Mouse (Mus musculus) MEL (cell line): ENCODE data around the gene Rora. TPM values are rescaled to one million over a fixed set of nuclear protein-coding genes. Genes with fewer than 3 reads are reported as not detected.

Source experiments
- DNase-seq: peaks from one replicate; pipeline ENCODE4 v3.0.0; 2011; ENCODE audit warnings: low read depth, low spot score
- H3K27ac ChIP-seq: 2 replicates; pipeline ENCODE4 v1.5.1; 2012; ENCODE audit warnings: low read depth, mild to moderate bottlenecking, control low read depth, low read length, moderate library complexity; ENCODE audit not compliant: control insufficient read depth
- H3K27me3 ChIP-seq, 2 experiments: fragments of 150-350 bp in 1 of 2; sonication (generic) in 1 of 2; 2 replicates each; pipeline ENCODE4 v1.6.1; 2012; ENCODE audit warnings: low read length in 2 of 2, mild to moderate bottlenecking in 2 of 2, improper control_type of control experiment in 1 of 2, moderate library complexity in 1 of 2; ENCODE audit not compliant: insufficient read depth in 2 of 2, control insufficient read depth in 1 of 2
- H3K36me3 ChIP-seq, 2 experiments: 2 replicates each; pipeline ENCODE4 v1.6.1; 2012 to 2014; ENCODE audit warnings: low read length in 2 of 2, improper control_type of control experiment in 1 of 2, inconsistent platforms in 1 of 2, mild to moderate bottlenecking in 1 of 2; ENCODE audit not compliant: insufficient read depth in 2 of 2, control insufficient read depth in 1 of 2
- H3K4me1 ChIP-seq, 2 experiments: fragments of 150-350 bp in 1 of 2; sonication (generic) in 1 of 2; 2 replicates each; pipeline ENCODE4 v1.6.1; 2012; ENCODE audit warnings: low read length in 2 of 2, improper control_type of control experiment in 1 of 2, mild to moderate bottlenecking in 1 of 2; ENCODE audit not compliant: insufficient read depth in 2 of 2, control insufficient read depth in 1 of 2
- H3K4me3 ChIP-seq, 2 experiments: fragments of 150-350 bp in 1 of 2; sonication (generic) in 1 of 2; 2 replicates each; pipeline ENCODE4 v1.5.1; 2012; ENCODE audit warnings: low read depth in 2 of 2, low read length in 2 of 2, mild to moderate bottlenecking in 2 of 2, moderate library complexity in 2 of 2, control low read depth in 1 of 2, improper control_type of control experiment in 1 of 2; ENCODE audit not compliant: control insufficient read depth in 1 of 2, insufficient read depth in 1 of 2
- H3K79me2 ChIP-seq: 2 replicates; pipeline ENCODE4 v1.6.1; 2012; ENCODE audit warnings: mild to moderate bottlenecking, low read length, moderate library complexity; ENCODE audit not compliant: control insufficient read depth, poor library complexity, insufficient read depth
- H3K9ac ChIP-seq: 2 replicates; pipeline ENCODE4 v1.6.1; 2012; ENCODE audit warnings: low read depth, mild to moderate bottlenecking, control low read depth, low read length, moderate library complexity; ENCODE audit not compliant: control insufficient read depth, poor library complexity, severe bottlenecking
- H3K9me3 ChIP-seq: fragments of 150-350 bp; sonication (generic); replicated peaks from 2 replicates; pipeline ENCODE4 v1.6.1; 2012; ENCODE audit warnings: mild to moderate bottlenecking, low read length, improper control_type of control experiment, moderate library complexity; ENCODE audit not compliant: insufficient read depth
- CHD1 ChIP-seq: IDR thresholded peaks from 2 replicates; pipeline ENCODE4 v1.6.1; 2012; ENCODE audit warnings: low read depth, mild to moderate bottlenecking, inconsistent platforms, low read length, improper control_type of control experiment
- CTCF ChIP-seq, 3 experiments: IDR thresholded peaks in 2 of 3; conservative IDR thresholded peaks in 1 of 3; 2 replicates each; pipeline ENCODE4 v1.5.1; 2011 to 2012; ENCODE audit warnings: low read length in 3 of 3, low read depth in 2 of 3, mild to moderate bottlenecking in 2 of 3, improper control_type of control experiment in 1 of 3, inconsistent platforms in 1 of 3, mixed read lengths in 1 of 3, moderate library complexity in 1 of 3; ENCODE audit not compliant: control insufficient read depth in 1 of 3, insufficient read depth in 1 of 3, poor library complexity in 1 of 3, severe bottlenecking in 1 of 3
- EP300 ChIP-seq, 2 experiments: IDR thresholded peaks; 2 replicates each; pipeline ENCODE4 v1.6.1; 2011; ENCODE audit warnings: improper control_type of control experiment in 2 of 2, low read length in 2 of 2, low read depth in 1 of 2, mild to moderate bottlenecking in 1 of 2
- ETS1 ChIP-seq: IDR thresholded peaks from 2 replicates; pipeline ENCODE4 v1.6.1; 2012; ENCODE audit warnings: low read depth, mild to moderate bottlenecking, inconsistent platforms, low read length, improper control_type of control experiment, moderate library complexity
- HCFC1 ChIP-seq: IDR thresholded peaks from 2 replicates; pipeline ENCODE4 v1.6.1; 2012; ENCODE audit warnings: low read depth, mild to moderate bottlenecking, inconsistent platforms, low read length, improper control_type of control experiment, moderate library complexity
- JUND ChIP-seq: IDR thresholded peaks from 2 replicates; pipeline ENCODE4 v1.6.1; 2011; ENCODE audit warnings: low read depth, mild to moderate bottlenecking, improper control_type of control experiment, low read length
- KAT2A ChIP-seq: conservative IDR thresholded peaks from 2 replicates; pipeline ENCODE4 v1.6.1; 2012; ENCODE audit warnings: low read depth, low read length, improper control_type of control experiment, inconsistent platforms
- MAZ ChIP-seq: IDR thresholded peaks from 2 replicates; pipeline ENCODE4 v1.6.1; 2012; ENCODE audit warnings: low read depth, mild to moderate bottlenecking, inconsistent platforms, low read length, improper control_type of control experiment
- MEF2A ChIP-seq: IDR thresholded peaks from 2 replicates; pipeline ENCODE4 v1.6.1; 2014; ENCODE audit warnings: low read depth, mild to moderate bottlenecking, inconsistent platforms, low read length, improper control_type of control experiment; ENCODE audit not compliant: poor library complexity, insufficient replicate concordance, severe bottlenecking; ENCODE audit errors: extremely low read depth
- MXI1 ChIP-seq: IDR thresholded peaks from 2 replicates; pipeline ENCODE4 v1.6.1; 2011; ENCODE audit warnings: mild to moderate bottlenecking, low read depth, low read length, improper control_type of control experiment
- NRF1 ChIP-seq: IDR thresholded peaks from 2 replicates; pipeline ENCODE4 v1.6.1; 2014; ENCODE audit warnings: low read depth, mild to moderate bottlenecking, inconsistent platforms, low read length, improper control_type of control experiment, moderate library complexity; ENCODE audit not compliant: poor library complexity, insufficient read depth, severe bottlenecking
- POLR2AphosphoS2 ChIP-seq: IDR thresholded peaks from 2 replicates; pipeline ENCODE4 v1.6.1; 2011; ENCODE audit warnings: low read length, improper control_type of control experiment
- RAD21 ChIP-seq: IDR thresholded peaks from 2 replicates; pipeline ENCODE4 v1.6.1; 2011; ENCODE audit warnings: mild to moderate bottlenecking, low read depth, low read length, improper control_type of control experiment
- TCF12 ChIP-seq: IDR thresholded peaks from 2 replicates; pipeline ENCODE4 v1.6.1; 2014; ENCODE audit warnings: low read depth, mild to moderate bottlenecking, inconsistent platforms, low read length, improper control_type of control experiment, moderate library complexity
- UBTF ChIP-seq: IDR thresholded peaks from 2 replicates; pipeline ENCODE4 v1.6.1; 2012; ENCODE audit warnings: low read depth, mild to moderate bottlenecking, inconsistent platforms, low read length, improper control_type of control experiment, moderate library complexity, borderline replicate concordance; ENCODE audit not compliant: insufficient read depth
- USF1 ChIP-seq: IDR thresholded peaks from 2 replicates; pipeline ENCODE4 v1.6.1; 2014; ENCODE audit warnings: low read depth, mild to moderate bottlenecking, inconsistent platforms, low read length, improper control_type of control experiment, moderate library complexity
- USF2 ChIP-seq, 2 experiments: IDR thresholded peaks; 2 replicates each; pipeline ENCODE4 v1.6.1; 2011 to 2012; ENCODE audit warnings: improper control_type of control experiment in 2 of 2, low read length in 2 of 2, borderline replicate concordance in 1 of 2, inconsistent platforms in 1 of 2, low read depth in 1 of 2, mild to moderate bottlenecking in 1 of 2; ENCODE audit not compliant: insufficient read depth in 1 of 2
- ZC3H11A ChIP-seq: IDR thresholded peaks from 2 replicates; pipeline ENCODE4 v1.6.1; 2012; ENCODE audit warnings: low read depth, mild to moderate bottlenecking, inconsistent platforms, low read length, improper control_type of control experiment
- ZMIZ1 ChIP-seq: IDR thresholded peaks from 2 replicates; pipeline ENCODE4 v1.6.1; 2012; ENCODE audit warnings: low read depth, mild to moderate bottlenecking, inconsistent platforms, low read length, improper control_type of control experiment, moderate library complexity
- ZNF384 ChIP-seq: IDR thresholded peaks from 2 replicates; pipeline ENCODE4 v1.6.1; 2012; ENCODE audit warnings: low read depth, mild to moderate bottlenecking, inconsistent platforms, low read length, improper control_type of control experiment
- polyA plus RNA-seq, 2 experiments: library from polyadenylated mRNA; stranded (reverse) in 1 of 2; unstranded in 1 of 2; fragments of >175 nt in 1 of 2; fragments of >200 nt in 1 of 2; gene quantifications; 2 replicates each; pipeline versions ENCODE4 v1.2.1 to v1.2.4; 2012; ENCODE audit warnings: low replicate concordance in 2 of 2, low read depth in 1 of 2; ENCODE audit not compliant: insufficient read length in 2 of 2, insufficient read depth in 1 of 2, missing spikeins in 1 of 2
- total RNA-seq: library from RNA; depleted of rRNA; stranded (reverse); fragments of 300-350 nt; gene quantifications from 2 replicates; pipeline ENCODE4 v1.2.3, GENCODE M21; 2012

Gene Rora
- total and polyA plus RNA-seq, 3 experiments, result not detected

DNA sequence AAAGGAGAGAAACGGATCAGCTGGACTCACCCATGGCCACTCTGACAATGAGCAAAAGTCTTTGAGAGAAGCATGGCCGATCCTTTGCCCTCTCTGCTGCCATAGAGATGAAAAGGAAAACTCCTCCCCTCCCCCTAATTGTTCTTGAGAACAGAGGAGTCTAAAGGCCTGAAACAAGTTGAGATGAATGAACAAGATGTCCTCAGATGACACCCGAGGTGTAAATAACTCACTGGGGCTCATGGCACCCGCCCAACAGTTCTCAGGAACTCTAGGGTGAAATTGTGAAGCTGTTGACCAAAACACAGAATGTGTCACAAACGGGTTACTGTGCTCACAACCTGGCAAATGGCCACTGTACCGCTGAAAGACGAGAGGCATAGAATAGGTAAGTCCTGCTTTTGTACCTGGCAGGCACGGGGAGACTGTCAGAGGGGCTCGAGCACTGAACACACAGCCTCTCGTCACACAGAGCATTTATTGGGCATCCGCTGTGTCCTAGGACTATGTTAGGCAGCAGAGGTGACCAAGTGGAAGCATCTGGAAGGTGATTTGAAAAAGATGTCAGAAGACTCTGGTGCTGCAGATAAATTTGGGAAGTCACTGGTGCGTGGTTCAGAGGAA is 467.6 kb downstream of the Rora start:
- no peak for DNase-seq
- Histone ChIP-seq H3K27me3 (no peaks in the 10 kb centered on the region), H3K27ac (no peak overlapping the region), H3K79me2 (no peaks in the 10 kb centered on the region), H3K4me1 (no peaks in the 10 kb centered on the region), H3K4me3 (no peak overlapping the region), H3K9me3 (no peaks in the 10 kb centered on the region), H3K9ac (no peak overlapping the region), H3K36me3 (no peaks in the 10 kb centered on the region)
- TF ChIP-seq RAD21 (no peak), UBTF (no peak), EP300 (IDR thresholded peaks at IDR 0.05; ENCODE audit: low read depth in 1 of 2, low read length in 2 of 2) (no peak), CHD1 (no peak), TCF12 (no peak), KAT2A (no peak), MXI1 (no peak), USF2 (IDR thresholded peaks at IDR 0.05; ENCODE audit: borderline replicate concordance in 1 of 2, insufficient read depth in 1 of 2, low read depth in 1 of 2, low read length in 2 of 2) (no peak), CTCF (IDR thresholded peaks at IDR 0.05 in 2 of 3, conservative IDR thresholded peaks at IDR 0.05 in 1 of 3; ENCODE audit: control insufficient read depth in 1 of 3, insufficient read depth in 1 of 3, low read depth in 2 of 3, low read length in 3 of 3, poor library complexity in 1 of 3, severe bottlenecking in 1 of 3) (no peak)

DNA sequence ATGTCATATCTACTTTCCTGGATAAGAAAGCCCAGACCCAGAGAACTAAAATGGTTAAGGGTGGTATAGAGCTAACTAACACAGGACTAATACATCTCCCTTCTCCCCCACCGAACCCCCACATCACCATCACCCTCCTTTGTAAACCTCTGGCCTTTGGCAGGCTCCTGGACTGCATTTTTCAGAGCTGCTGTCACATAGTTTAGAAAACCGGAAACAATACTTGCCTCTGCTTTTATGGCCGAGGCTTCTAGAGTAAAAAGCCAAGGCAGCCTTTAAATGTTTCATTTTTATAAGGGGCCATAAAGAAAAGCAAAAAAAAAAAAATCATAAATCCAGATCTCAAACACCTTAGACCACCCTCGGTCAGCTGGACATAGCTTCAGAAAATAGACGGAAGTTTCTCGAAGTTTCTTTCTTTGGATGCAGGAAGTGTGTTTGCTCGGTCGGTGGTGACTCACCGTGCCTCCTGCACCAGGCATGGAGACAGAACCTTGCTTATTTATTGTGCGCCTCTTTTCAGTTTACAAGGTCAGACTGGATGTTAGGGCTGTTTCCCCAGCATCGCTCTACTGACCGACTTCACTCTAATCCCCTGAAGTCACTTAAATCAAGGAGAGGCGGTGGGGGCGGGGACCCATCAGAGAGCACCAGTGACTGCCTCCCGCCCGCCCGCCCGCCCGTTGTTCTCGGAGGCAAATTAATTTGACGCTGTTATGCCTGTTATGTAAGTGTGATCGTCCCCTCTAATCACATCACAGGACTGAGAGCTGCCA is 471.6 kb downstream of the Rora start:
- Histone ChIP-seq H3K27ac (no peak overlapping the region), H3K4me1 (no peaks in the 10 kb centered on the region), H3K4me3 (no peak overlapping the region), H3K36me3 (no peaks in the 10 kb centered on the region), H3K9me3 (no peaks in the 10 kb centered on the region), H3K79me2 (no peaks in the 10 kb centered on the region), H3K27me3 (no peaks in the 10 kb centered on the region), H3K9ac (no peak overlapping the region)
- no peak for DNase-seq
- TF ChIP-seq MEF2A (no peak), POLR2AphosphoS2 (no peak), HCFC1 (no peak), ZMIZ1 (no peak), TCF12 (no peak), ZNF384 (no peak), JUND (no peak), ETS1 (no peak), RAD21 (no peak), USF1 (no peak), CTCF (IDR thresholded peaks at IDR 0.05 in 2 of 3, conservative IDR thresholded peaks at IDR 0.05 in 1 of 3; ENCODE audit: control insufficient read depth in 1 of 3, insufficient read depth in 1 of 3, low read depth in 2 of 3, low read length in 3 of 3, poor library complexity in 1 of 3, severe bottlenecking in 1 of 3) (no peak), ZC3H11A (no peak), MAZ (no peak), NRF1 (no peak)
